Mouse (Mus musculus) thymus, postnatal 25 days (tissue): Measurements from ENCODE around the gene Dok1.

ENCODE experiments used
- DNase-seq: peaks from one replicate; pipeline ENCODE4 v3.0.0; 2022

The Dok1 gene

DNA sequence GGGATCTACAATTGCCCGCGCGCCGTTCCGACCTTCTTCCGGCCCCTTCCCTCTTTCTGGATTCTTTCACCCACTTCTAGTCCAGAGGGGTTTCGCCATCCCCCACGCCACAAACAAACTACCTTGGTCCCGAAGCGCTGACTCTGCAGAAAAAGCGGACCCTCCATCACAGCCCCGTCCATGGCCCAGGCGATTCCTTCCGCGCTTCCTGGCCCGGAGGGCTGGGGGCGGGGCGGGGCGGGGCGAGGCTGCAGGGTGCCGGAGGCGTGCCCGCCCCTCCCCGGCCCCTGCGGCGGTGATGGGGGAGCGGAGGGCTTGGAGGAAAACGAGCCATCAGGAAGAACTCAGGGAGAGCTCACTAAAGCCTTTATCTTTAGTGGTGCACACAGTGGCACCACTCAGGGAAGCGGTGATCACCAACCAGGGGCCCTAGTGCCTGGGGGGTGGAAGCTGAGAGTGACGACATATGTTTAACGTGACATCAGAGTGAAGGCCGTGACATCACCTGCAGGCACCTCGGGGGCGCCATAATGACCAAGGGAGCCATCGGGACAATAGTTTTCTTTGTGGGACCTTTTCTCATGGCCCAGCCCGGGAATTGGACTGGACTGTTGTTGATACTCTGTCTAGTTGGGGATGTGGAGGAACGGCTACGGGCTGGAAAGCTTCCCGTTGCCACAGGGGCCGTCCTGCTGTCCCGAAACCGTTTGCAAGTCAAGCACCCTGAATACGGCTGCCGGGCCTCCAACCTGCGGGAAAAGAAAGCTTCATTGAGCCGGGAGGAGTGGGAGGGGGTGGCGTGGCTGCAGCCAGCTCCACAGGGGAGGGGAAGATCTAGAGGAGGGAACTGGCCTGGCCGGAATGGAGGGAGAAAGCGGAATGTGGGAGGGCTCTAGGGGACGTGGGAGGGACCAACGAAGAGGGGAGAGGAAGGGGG lies at the start of gene Dok1, which contains the start of gene Loxl3:
Gene Dok1 (minus strand): TSS at position 223 of the 937 bp plus-strand sequence.
Gene Loxl3 (plus strand): TSS at position 925 of the 937 bp plus-strand sequence.
- peak; percentile 77 for DNase-seq

DNA sequence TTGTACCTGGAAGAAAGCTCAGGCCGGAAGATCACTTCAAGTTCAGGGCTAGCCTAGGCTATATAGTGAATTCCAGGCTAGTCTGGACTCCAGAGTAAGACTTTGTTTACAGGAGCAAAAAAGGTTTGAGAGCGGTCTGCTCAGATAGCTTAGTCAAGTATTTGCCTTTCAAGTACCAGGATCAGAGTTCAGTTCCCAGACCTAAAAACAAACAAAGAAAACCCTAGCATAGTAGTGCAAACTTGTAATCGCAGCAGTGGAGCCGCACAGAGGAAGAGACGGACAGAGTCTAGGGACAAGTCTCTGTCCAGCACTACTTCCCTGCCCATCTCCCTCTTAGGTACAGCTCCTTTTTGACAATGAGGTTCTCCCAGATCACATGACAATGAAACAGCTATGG lies 46.9 kb upstream of the Dok1 start:
- no peak for DNase-seq

GRCm38 (mm10) chr6:83078324-83078858 lies 45.1 kb upstream of the Dok1 start:
- peak; percentile 100 for DNase-seq

- DNase-seq = no peak
These were observed 44.5 kb upstream of the Dok1 start, which contains the start of gene Pcgf1 for GRCm38 (mm10) chr6:83077630-83078323. Gene Pcgf1, plus strand, starts transcription at chr6:83077869.

DNA sequence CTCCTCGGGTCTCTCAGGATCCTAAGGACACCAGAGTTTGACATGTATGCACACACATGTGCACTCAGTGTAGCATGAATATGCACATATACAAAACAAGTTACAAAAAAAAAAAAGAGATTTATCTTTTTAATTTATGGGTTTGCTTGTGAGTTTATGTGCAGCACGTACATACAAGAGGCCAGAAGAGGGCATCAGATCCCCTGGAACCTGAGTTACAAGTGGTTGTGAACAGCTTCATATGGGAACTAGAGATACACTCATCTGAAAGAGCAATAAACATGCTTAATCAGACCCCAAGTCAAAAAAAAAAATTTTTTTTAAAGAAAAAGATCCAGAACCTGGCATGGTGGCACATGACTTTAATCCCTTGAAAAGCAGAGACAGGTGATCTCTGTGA lies 41.7 kb upstream of the Dok1 start:
- DNase-seq = peak; percentile 52

- no peak for DNase-seq
These were observed 37.9 kb upstream of the Dok1 start for GRCm38 (mm10) chr6:83071220-83071619.

DNA sequence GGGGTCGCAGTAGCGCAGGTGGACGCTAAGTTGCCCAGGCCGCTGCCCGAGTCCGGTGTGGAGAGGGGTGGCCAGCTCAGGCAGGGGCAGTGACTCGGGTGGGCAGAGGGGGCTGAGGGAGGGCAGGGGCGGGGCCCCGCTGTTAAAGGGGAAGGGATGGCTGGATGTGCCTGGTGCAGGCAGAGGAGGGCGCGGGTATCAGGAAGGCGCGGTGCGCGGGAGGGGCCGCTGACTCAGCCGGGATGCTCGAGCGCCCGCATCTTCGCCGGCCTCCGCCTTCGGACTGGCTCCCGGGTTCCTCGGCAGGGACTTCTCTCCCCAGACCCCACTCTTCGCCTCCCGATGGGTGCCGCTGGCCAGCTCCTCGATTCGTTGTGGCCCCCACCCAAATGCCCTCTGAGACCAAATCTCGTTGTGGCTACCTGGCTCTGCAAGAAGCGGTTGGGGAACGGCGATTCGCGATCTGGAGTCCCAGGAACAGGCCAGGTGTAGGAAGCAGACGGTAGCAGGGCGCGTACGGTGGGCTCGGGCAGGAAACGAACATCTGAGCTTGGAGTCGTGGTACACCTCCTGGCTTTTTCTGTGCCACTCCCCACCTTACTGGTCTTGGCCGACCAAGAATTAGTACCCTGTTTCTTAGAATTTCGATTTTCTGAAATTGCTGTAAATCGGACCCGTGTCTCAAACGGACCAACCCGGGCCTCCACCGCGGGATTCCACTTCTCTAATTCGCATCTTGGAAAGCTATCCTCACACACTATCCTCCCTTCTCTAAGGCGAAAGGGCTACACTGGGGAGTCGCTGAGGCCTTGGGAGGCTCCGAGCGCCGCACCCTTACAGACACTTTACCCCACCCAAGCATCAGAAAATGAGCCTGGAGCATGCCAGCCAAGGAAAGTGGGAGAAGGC lies 37.3 kb upstream of the Dok1 start:
- DNase-seq = peak; percentile 40

- no peak for DNase-seq
These were observed 36.8 kb upstream of the Dok1 start, which contains the start of gene Tlx2 for GRCm38 (mm10) chr6:83070247-83070310. Gene Tlx2, minus strand, starts transcription at chr6:83070293.

DNA sequence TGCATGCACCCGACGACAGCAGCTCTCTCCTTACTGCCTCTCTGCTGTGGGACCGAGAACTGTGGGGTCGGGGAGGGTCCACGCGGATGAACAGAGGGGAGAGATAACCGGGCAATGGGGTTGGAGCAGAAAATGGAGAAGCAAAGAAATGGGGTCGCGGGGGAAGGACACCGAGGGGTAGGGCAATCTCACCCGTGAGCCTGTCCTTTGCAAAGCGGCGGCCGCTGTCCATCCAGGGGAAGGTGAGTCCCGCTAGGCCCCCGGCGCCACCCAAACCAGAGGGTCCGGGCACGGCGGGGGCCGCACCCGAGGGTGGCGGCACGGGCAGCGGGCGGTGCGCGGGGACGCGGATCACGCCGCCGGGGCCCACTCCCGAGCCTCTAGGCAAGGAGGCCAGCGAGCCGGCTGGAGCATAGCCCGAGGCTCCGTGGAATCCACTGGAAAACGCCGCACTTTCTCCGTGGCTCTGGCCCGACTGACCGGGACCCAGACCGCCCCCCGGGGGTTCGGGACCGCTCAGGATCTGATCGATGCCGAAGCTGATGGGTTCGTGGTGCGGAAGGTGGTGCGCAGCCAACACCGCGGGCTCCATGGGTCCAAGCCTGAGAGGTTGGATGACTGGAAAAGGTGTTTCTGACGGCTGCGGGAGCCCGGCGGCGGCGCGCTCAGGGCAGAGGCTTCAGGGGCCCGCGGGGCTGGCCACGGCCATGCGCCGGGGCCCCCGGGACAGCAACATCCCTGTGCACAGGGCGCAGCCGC lies 36.4 kb upstream of the Dok1 start:
- no peak for DNase-seq

- DNase-seq = no peak
These were observed 35.6 kb upstream of the Dok1 start for GRCm38 (mm10) chr6:83068706-83069487.

DNA sequence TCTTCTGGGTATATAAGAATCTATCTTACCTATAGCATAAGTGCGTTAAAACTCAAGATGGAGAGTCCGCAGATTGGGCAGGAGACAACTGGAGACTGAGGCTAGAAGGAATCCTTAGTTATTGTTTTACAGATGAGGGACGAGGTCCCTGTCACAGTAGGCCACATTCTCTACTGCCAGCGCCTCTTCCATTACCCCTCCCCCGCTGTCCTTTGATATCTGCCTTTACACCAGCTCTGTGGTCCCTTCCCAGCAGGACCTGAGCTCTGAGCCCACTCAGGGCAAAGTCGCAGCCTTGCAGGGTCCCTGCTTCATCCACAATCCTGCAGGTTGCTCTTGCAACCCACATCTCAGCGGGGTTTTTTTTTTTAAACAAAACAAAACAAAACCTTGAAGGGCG lies 35.0 kb upstream of the Dok1 start:
- DNase-seq = no peak

- no peak for DNase-seq
These were observed 33.2 kb upstream of the Dok1 start for GRCm38 (mm10) chr6:83066441-83066840.

- peak; percentile 45 for DNase-seq
These were observed 32.7 kb upstream of the Dok1 start for GRCm38 (mm10) chr6:83065995-83066394.

DNA sequence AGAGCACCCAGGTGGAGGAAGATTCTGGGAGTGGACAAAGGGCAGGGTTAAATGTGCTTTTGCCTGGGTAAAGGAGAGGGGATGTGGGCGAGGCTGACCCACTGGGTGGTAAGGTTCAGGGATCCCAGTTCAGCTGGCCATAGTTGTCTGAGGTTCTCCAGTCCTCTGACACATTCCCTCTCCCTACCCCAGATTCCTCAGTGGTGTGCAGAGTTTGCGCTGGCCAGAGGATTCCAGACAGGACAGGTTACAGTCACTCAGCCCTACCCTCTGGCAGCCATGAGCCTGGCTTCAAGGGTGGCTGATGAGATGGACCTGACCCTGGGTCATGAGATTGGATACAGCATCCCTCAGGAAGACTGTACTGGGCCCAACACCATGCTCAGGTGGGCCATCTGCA lies 25.5 kb upstream of the Dok1 start:
- no peak for DNase-seq

- DNase-seq = no peak
These were observed 24.5 kb upstream of the Dok1 start, which contains the start of gene Dqx1 for GRCm38 (mm10) chr6:83057790-83058189. Gene Dqx1, plus strand, starts transcription at chr6:83057844.

- DNase-seq = peak; percentile 66
These were observed 21.7 kb upstream of the Dok1 start, which contains the start of gene Htra2 for GRCm38 (mm10) chr6:83054871-83055431. Gene Htra2, minus strand, starts transcription at chr6:83055273.

DNA sequence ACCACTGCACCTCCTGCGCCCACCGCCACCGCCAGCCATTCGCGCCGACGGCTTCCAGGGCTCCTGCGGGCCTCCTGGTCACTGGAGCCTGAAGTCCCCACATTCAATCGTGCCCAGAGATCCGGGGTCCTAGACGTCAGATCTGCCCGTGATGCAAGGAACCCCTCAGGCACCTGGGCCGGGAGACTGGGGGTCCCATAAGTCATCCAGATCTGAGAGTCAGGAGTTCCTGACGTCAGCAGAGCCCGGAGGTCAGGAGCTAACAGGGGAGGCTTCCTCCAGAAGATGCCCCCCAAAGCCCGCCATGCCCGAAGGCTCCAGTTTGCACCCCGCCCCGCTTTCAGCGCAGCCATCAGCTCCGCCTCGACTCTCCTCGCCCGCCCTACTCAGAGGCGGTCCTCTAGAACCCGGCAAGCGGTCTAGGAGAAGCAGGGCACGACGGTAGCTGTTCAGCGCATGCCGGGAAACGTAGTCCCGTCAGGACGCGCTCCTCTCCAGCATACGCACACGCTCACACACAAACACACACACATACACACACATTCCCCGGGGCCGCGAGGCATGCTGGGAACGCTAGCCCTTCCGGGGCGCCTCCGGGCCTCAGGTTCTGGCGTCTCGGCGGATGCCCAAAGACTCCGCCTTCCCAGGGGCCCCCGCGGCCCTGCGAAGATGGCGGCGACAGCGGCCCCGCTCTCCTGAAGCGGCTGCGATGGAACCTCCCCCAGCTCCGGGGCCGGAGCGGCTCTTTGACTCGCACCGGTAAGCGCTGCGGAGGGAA lies 21.0 kb upstream of the Dok1 start, which contains the start of gene Aup1:
Gene Aup1 (plus strand): TSS at position 448 of the 778 bp plus-strand sequence.
- peak; percentile 96 for DNase-seq

DNA sequence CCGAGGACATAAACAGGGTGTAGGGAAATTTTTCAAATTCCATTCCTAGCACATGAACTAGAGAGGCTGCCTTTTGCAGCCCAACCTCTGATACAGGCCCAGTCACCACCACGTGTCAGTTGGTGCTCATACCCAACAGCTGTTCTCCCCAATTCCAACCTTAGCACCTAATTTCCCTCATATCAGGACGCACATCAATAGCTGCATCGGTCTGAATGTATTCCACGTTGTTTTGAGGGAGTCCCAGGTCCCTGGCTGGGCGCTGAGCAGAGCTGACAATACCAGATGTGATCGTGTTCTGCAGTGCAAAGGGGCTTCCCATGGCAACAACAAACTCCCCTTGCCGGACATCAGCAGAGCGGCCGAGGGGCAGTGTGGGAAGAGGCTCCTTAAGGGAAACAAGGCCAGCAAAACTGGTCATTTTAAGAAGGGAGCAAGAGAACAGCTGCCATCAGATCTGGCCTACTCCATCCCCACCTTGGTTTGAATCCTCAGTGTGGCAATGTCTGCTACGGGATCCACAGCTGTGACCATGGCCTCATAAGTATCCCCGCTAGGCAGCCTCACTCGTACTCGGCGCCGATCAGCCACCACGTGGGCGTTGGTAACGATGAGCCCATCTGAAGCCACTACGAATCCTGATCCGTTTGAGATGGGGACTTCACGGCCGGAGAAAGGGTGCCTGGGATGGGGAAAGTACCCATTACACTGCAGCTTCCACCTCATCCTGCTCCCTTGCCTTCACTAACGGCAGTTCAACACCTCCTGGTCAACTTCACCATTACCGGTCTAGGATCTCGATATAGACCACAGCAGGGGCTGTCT lies 20.1 kb upstream of the Dok1 start:
- DNase-seq = peak; percentile 22

DNA sequence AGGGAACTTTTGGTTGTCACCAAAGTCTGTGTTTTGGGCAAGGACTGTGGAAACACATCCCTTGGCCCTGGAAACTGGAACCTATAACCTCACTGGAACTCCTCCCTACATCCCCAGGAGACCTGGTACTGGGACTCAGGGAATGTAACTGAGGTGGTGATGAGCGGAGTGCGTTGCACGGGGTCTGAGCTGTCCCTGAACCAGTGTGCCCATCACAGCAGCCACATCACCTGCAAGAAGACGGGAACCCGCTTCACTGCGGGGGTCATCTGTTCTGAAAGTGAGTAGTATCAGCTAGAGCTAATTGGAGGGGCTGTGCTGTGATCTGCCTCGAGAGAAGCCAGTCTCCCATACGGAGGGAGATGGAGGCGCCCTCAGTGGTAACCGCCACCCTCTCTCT lies 16.1 kb upstream of the Dok1 start:
- no peak for DNase-seq
